Mouse (Mus musculus) layer of hippocampus, adult 2 months (tissue): ENCODE measurements around the gene Mcrip2. TPM values are rescaled to one million over a fixed set of nuclear protein-coding genes. Genes with fewer than 3 reads are reported as not detected.

Experiments
- DNase-seq, 2 experiments: peaks; one replicate each; pipeline ENCODE4 v3.0.0; 2022; ENCODE audit warnings: low spot score in 2 of 2
- H3K27ac ChIP-seq: fragments of 200-600 bp; 2 replicates; pipeline ENCODE4 v1.8.1; 2022
- H3K4me3 ChIP-seq: fragments of 200-600 bp; 2 replicates; pipeline ENCODE4 v1.8.1; 2022; ENCODE audit warnings: mild to moderate bottlenecking
- CTCF ChIP-seq: fragments of 200-600 bp; conservative IDR thresholded peaks from 2 replicates; pipeline ENCODE4 v1.8.1; 2022; ENCODE audit warnings: antibody characterized with exemption, mild to moderate bottlenecking, moderate library complexity
- total RNA-seq, 2 experiments: library from RNA; stranded (reverse); gene quantifications; 2 replicates each; pipeline ENCODE4 v1.2.3; 2021

Gene Mcrip2
- total RNA-seq, 2 experiments from 2014 or later: 20.9 to 21.6 TPM

GRCm38 (mm10) chr17:25867836-25868600 is 546 bp downstream of the Mcrip2 start:
- no peak for TF ChIP-seq CTCF
- Histone ChIP-seq H3K27ac (peak overlapping the region; percentile 94), H3K4me3 (peak overlapping the region; percentile 70)
- DNase-seq: no peak

- no peak for DNase-seq
- TF ChIP-seq CTCF: no peak
- Histone ChIP-seq H3K4me3 (peak overlapping the region; percentile 70), H3K27ac (peak overlapping the region; percentile 94; the same call in 1 of the 2 replicates)
Observed at GRCm38 (mm10) chr17:25867509-25867835, 1.1 kb downstream of the Mcrip2 start.

- no peak overlapping the region for H3K27ac ChIP-seq
- TF ChIP-seq CTCF: no peak
- DNase-seq: no peak
- no peak overlapping the region for H3K4me3 ChIP-seq
Observed at GRCm38 (mm10) chr17:25866172-25866571, 2.4 kb downstream of the Mcrip2 start.

GRCm38 (mm10) chr17:25865288-25865687 is 3.3 kb downstream of the Mcrip2 start:
- Histone ChIP-seq H3K27ac (no peak overlapping the region), H3K4me3 (no peak overlapping the region)
- DNase-seq: no peak
- no peak for TF ChIP-seq CTCF

GRCm38 (mm10) chr17:25864311-25864710 is 4.3 kb downstream of the Mcrip2 start:
- no peak overlapping the region for H3K27ac ChIP-seq
- DNase-seq: no peak
- no peak overlapping the region for H3K4me3 ChIP-seq
- TF ChIP-seq CTCF: no peak

GRCm38 (mm10) chr17:25863681-25864080 is 4.9 kb downstream of the Mcrip2 start:
- H3K4me3 ChIP-seq: no peak overlapping the region
- TF ChIP-seq CTCF: 0 out of 2 replicates have a peak, but pooled peaks have one; percentile 4
- DNase-seq: no peak
- no peak overlapping the region for H3K27ac ChIP-seq

- H3K4me3 ChIP-seq: peak overlapping the region; percentile 71
- H3K27ac ChIP-seq: peak overlapping the region; percentile 99
- DNase-seq: no peak
- no peak for TF ChIP-seq CTCF
Observed at GRCm38 (mm10) chr17:25861704-25862612, 6.6 kb downstream of the Mcrip2 start.

GRCm38 (mm10) chr17:25860832-25861703 is 7.5 kb downstream of the Mcrip2 start, which contains the start of gene Wdr90:
Wdr90 (minus strand) TSS chr17:25861501.
- peak within 1 kb of the TSS; percentile 99 for H3K27ac ChIP-seq
- DNase-seq: peak; percentile 92 to 95
- TF ChIP-seq CTCF: peak; percentile 61

GRCm38 (mm10) chr17:25860229-25860628 is 8.3 kb downstream of the Mcrip2 start:
- no peak overlapping the region for H3K4me3 ChIP-seq
- DNase-seq: no peak
- no peak overlapping the region for H3K27ac ChIP-seq
- no peak for TF ChIP-seq CTCF

More at GRCm38 (mm10) chr17:25860832-25861703, 7.5 kb downstream of the Mcrip2 start, which contains the start of gene Wdr90:
- H3K4me3 ChIP-seq: peak within 1 kb of the TSS; percentile 71

- H3K27ac ChIP-seq: peak within 1 kb of the TSS; percentile 96
- H3K4me3 ChIP-seq: peak within 1 kb of the TSS; percentile 83
- peak; percentile 73 for TF ChIP-seq CTCF
- peak; percentile 95 to 96 for DNase-seq
Observed at GRCm38 (mm10) chr17:25844396-25844901, 24.1 kb downstream of the Mcrip2 start, which contains the start of gene Rhot2. Rhot2 (minus strand) TSS chr17:25844851.

- Histone ChIP-seq H3K4me3 (peak overlapping the region; percentile 83), H3K27ac (peak overlapping the region; percentile 96)
- DNase-seq: no peak
Observed at GRCm38 (mm10) chr17:25843636-25844395, 24.7 kb downstream of the Mcrip2 start.

GRCm38 (mm10) chr17:25843122-25843521 is 25.4 kb downstream of the Mcrip2 start:
- Histone ChIP-seq H3K4me3 (peak overlapping the region; percentile 83), H3K27ac (peak overlapping the region; percentile 96; the same call in 1 of the 2 replicates)
- no peak for TF ChIP-seq CTCF
- DNase-seq: no peak

More at GRCm38 (mm10) chr17:25843636-25844395, 24.7 kb downstream of the Mcrip2 start:
- no peak for TF ChIP-seq CTCF
